Mouse (Mus musculus) G1E (cell line): ENCODE results near the gene Tmem255b.

ENCODE experiments used
- CTCF ChIP-seq: IDR thresholded peaks from 2 replicates; pipeline ENCODE4 v1.5.1; 2012; ENCODE audit warnings: low read depth, low read length, inconsistent platforms, mixed read lengths
- GATA1 ChIP-seq: IDR thresholded peaks from 2 replicates; pipeline ENCODE4 v1.6.1; 2012; ENCODE audit warnings: borderline replicate concordance, low read length, inconsistent platforms, mixed read lengths

- TF ChIP-seq CTCF = no peak
- no peak for TF ChIP-seq GATA1
These were observed 55.3 kb downstream of the Tmem255b start for GRCm38 (mm10) chr8:13489986-13490910.
